Mouse (Mus musculus) brain, embryonic 14.5 days (tissue): ENCODE measurements around the gene Slit3.
A peak's percentile ranks its signal among the peaks of the same experiment; 100 is the strongest.

ENCODE experiments used
- CTCF ChIP-seq: fragments of 200-500 bp; IDR thresholded peaks from 2 replicates; pipeline ENCODE4 v1.5.1; 2012; ENCODE audit warnings: inconsistent platforms, mild to moderate bottlenecking, moderate library complexity, borderline replicate concordance; ENCODE audit not compliant: insufficient read depth, insufficient read length; ENCODE audit errors: extremely low read depth
- POLR2A ChIP-seq: fragments of 200-500 bp; IDR thresholded peaks from 2 replicates; pipeline ENCODE4 v1.6.1; 2012; ENCODE audit warnings: mild to moderate bottlenecking, inconsistent platforms, borderline replicate concordance; ENCODE audit not compliant: poor library complexity, insufficient read depth, insufficient read length, severe bottlenecking; ENCODE audit errors: extremely low read depth

- peak; percentile 50 for TF ChIP-seq CTCF
- no peak for TF ChIP-seq POLR2A
These were observed 546.4 kb downstream of the Slit3 start for GRCm38 (mm10) chr11:35667428-35667827.
